Mouse (Mus musculus) megakaryocyte, embryonic 14.5 days (primary cell): ENCODE results near the gene 4933424G06Rik. TPM values are rescaled to one million over a fixed set of nuclear protein-coding genes. Genes with fewer than 3 reads are reported as not detected.
A peak's percentile ranks its signal among the peaks of the same experiment; 100 is the strongest.

ENCODE experiments used
- H3K27me3 ChIP-seq: replicated peaks from 2 replicates; pipeline ENCODE3; 2012; ENCODE audit warnings: inconsistent platforms
- H3K36me3 ChIP-seq: replicated peaks from 2 replicates; pipeline ENCODE3; 2012; ENCODE audit warnings: low read length, inconsistent platforms, mixed read lengths
- H3K4me1 ChIP-seq: 2 replicates; pipeline ENCODE4 v1.6.1; 2012; ENCODE audit warnings: inconsistent platforms
- H3K4me3 ChIP-seq: replicated peaks from 2 replicates; pipeline ENCODE3; 2012; ENCODE audit warnings: moderate library complexity, mild to moderate bottlenecking, inconsistent platforms
- H3K9me3 ChIP-seq: 2 replicates; pipeline ENCODE4 v1.6.1; 2012; ENCODE audit warnings: inconsistent platforms
- FLI1 ChIP-seq: IDR thresholded peaks from 2 replicates; pipeline ENCODE4 v1.6.1; 2012; ENCODE audit warnings: low read length, inconsistent platforms, mixed read lengths
- GATA1 ChIP-seq: IDR thresholded peaks from 3 replicates; pipeline ENCODE4 v1.6.1; 2012; ENCODE audit warnings: mixed read lengths, low read length, inconsistent platforms, borderline replicate concordance
- polyA plus RNA-seq: library from polyadenylated mRNA; stranded (reverse); fragments of >175 nt; gene quantifications from 2 replicates; pipeline ENCODE4 v1.2.3, GENCODE M21; 2012; ENCODE audit warnings: low replicate concordance; ENCODE audit not compliant: insufficient read depth

Gene 4933424G06Rik
- polyA plus RNA-seq, 1 experiment: not detected

DNA sequence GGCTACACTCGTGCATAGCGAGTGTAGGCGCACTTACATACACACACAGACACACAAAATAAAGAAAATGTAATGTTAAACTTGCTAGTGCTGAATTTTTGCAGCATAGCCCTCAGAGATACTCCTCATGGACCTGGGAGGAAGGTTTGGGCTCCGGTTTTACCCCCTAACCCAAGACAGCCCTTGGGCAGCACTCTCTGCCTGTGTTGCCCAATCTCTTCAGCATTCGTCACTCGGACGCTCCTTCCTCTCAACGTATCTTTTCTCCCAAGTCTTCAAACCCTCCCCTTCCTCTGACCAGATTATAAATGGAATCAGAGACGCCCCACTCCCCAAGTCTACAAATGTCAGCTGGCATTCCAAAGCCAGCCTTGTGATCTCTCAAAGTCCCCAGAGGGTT, 33.1 kb downstream of the 4933424G06Rik start:
- Histone ChIP-seq H3K9me3 (no peaks in the 10 kb centered on the region), H3K4me3 (no peak overlapping the region), H3K4me1 (peaks cover 7% of the 10 kb centered on the region), H3K36me3 (no peaks in the 10 kb centered on the region), H3K27me3 (peaks cover 59% of the 10 kb centered on the region)
- no peak for TF ChIP-seq GATA1
- TF ChIP-seq FLI1: no peak

DNA sequence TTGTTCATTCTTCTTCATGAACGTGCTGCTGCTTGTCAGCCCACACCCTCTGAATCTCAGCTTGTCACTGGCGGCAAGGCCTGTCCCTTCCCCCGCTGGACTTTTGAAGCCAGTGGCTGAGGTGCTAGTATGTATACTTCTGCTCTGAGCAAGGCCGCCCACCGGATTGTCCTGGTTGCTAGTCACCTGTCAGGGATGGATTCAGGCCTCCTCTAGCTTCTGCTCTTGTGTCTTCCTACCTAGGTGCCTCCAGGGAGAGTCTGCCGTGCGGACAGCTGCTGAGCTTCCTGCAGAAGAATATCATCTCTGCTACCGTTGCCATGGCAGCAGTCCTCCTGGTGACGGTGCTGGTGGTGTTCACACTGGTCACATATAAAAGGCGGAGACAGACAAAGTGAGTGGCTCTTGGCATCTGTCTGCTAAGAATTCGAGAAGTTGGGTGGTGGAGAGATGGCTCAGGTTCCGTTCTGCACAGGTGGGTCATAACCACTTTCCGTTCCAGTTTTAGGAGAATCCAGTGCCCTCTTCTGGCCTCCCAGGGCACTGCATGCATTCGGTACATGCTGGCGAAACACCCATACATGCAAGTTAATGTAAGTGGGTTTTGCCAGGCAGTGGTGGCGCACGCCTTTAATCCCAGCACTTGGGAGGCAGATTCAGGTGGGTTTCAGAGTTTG, 34.5 kb downstream of the 4933424G06Rik start:
- Histone ChIP-seq H3K36me3 (no peaks in the 10 kb centered on the region), H3K9me3 (peaks cover 9% of the 10 kb centered on the region; the same call in 1 of the 2 replicates), H3K27me3 (peaks cover 66% of the 10 kb centered on the region), H3K4me1 (peaks cover 7% of the 10 kb centered on the region), H3K4me3 (peak overlapping the region; percentile 1)
- TF ChIP-seq FLI1: no peak
- no peak for TF ChIP-seq GATA1

GRCm38 (mm10) chr1:36745661-36746060, 35.7 kb downstream of the 4933424G06Rik start:
- Histone ChIP-seq H3K27me3 (peaks cover 56% of the 10 kb centered on the region), H3K4me3 (no peak overlapping the region), H3K4me1 (peaks cover 7% of the 10 kb centered on the region), H3K36me3 (no peaks in the 10 kb centered on the region), H3K9me3 (peaks cover 9% of the 10 kb centered on the region; the same call in 1 of the 2 replicates)
- TF ChIP-seq FLI1: no peak
- TF ChIP-seq GATA1: no peak

DNA sequence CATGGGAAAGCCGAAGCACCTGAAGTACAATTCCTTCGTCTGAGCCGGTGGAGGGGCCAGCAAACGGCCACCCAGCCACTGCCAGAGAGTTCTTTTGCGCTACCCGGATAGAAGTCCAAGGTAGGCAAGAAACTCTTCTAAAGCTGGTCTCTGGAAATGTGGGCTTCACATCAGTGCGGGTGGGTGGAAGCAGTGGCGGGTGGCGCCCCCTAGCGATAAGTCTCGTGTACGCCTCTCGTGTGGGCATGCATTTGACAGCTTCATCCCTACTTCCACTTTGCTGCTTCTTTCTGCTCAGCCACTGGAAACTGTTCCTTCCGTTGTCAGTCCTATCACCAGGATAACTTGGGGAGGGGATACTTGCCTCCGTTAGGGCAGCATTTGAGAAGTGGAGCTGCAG, 36.5 kb downstream of the 4933424G06Rik start:
- H3K4me1 ChIP-seq: peaks cover 7% of the 10 kb centered on the region
- TF ChIP-seq FLI1: no peak
- TF ChIP-seq GATA1: no peak

GRCm38 (mm10) chr1:36753932-36754675, 44.2 kb downstream of the 4933424G06Rik start:
- Histone ChIP-seq H3K4me1 (peaks cover 14% of the 10 kb centered on the region), H3K4me3 (no peak overlapping the region), H3K9me3 (peaks cover under 1% of the 10 kb centered on the region; the same call in 1 of the 2 replicates), H3K36me3 (no peaks in the 10 kb centered on the region), H3K27me3 (peaks cover 58% of the 10 kb centered on the region)
- TF ChIP-seq GATA1: no peak
- TF ChIP-seq FLI1: no peak

More for the DNA sequence above, 36.5 kb downstream of the 4933424G06Rik start:
- peaks cover 9% of the 10 kb centered on the region; the same call in 1 of the 2 replicates for H3K9me3 ChIP-seq
- H3K27me3 ChIP-seq: peaks cover 52% of the 10 kb centered on the region
- no peak overlapping the region for H3K4me3 ChIP-seq
- H3K36me3 ChIP-seq: no peaks in the 10 kb centered on the region

- peaks cover 75% of the 10 kb centered on the region for H3K27me3 ChIP-seq
- TF ChIP-seq FLI1 (no peak), GATA1 (no peak)
- H3K36me3 ChIP-seq: no peaks in the 10 kb centered on the region
- H3K4me3 ChIP-seq: no peak overlapping the region
- H3K9me3 ChIP-seq: no peaks in the 10 kb centered on the region
- H3K4me1 ChIP-seq: peaks cover 22% of the 10 kb centered on the region
Measured at GRCm38 (mm10) chr1:36758553-36758952, 48.6 kb downstream of the 4933424G06Rik start.

- no peak overlapping the region for H3K4me3 ChIP-seq
- H3K27me3 ChIP-seq: peaks cover 75% of the 10 kb centered on the region
- TF ChIP-seq GATA1: no peak
- no peaks in the 10 kb centered on the region for H3K36me3 ChIP-seq
- H3K9me3 ChIP-seq: no peaks in the 10 kb centered on the region
- H3K4me1 ChIP-seq: peaks cover 17% of the 10 kb centered on the region
Measured at GRCm38 (mm10) chr1:36759076-36759475, 49.1 kb downstream of the 4933424G06Rik start.

GRCm38 (mm10) chr1:36760401-36760800, 50.5 kb downstream of the 4933424G06Rik start:
- H3K36me3 ChIP-seq: no peaks in the 10 kb centered on the region
- H3K4me3 ChIP-seq: no peak overlapping the region
- H3K27me3 ChIP-seq: peaks cover 71% of the 10 kb centered on the region
- peaks cover 23% of the 10 kb centered on the region for H3K4me1 ChIP-seq
- TF ChIP-seq FLI1 (no peak), GATA1 (no peak)
- no peaks in the 10 kb centered on the region for H3K9me3 ChIP-seq

GRCm38 (mm10) chr1:36761061-36761460, 51.1 kb downstream of the 4933424G06Rik start:
- peaks cover 70% of the 10 kb centered on the region for H3K27me3 ChIP-seq

DNA sequence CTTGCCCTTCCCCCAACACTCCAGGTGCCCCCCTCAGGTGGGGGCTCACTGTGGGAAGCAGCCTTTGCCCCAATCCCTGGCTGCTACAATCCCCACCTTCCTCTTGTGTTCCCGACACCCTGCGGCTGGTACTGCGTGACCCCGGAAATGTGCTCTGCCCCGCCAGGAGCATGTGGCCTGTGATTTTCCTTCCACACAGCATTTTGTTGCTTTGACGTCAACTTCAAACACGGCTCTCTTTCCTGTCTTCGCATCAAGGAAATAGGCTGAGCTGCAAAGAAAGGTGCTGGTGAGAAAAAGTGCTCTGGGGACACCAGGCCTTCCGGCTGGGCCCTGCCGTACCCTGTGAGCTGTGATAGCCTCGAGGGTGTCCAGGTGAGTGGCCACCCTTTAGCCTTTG, 51.6 kb downstream of the 4933424G06Rik start, which contains the start of gene Zap70:
Gene Zap70 (plus strand): TSS at position 231 of the 400 bp plus-strand sequence.
- peaks cover 68% of the 10 kb centered on the region for H3K27me3 ChIP-seq
- peaks cover 35% of the 10 kb centered on the region for H3K4me1 ChIP-seq
- no peaks in the 10 kb centered on the region for H3K36me3 ChIP-seq
- no peak within 1 kb of the TSS for H3K4me3 ChIP-seq
- no peaks in the 10 kb centered on the region for H3K9me3 ChIP-seq
- TF ChIP-seq GATA1 (no peak), FLI1 (no peak)

More at GRCm38 (mm10) chr1:36761061-36761460, 51.1 kb downstream of the 4933424G06Rik start:
- no peaks in the 10 kb centered on the region for H3K36me3 ChIP-seq
- peaks cover 30% of the 10 kb centered on the region for H3K4me1 ChIP-seq
- no peaks in the 10 kb centered on the region for H3K9me3 ChIP-seq
- no peak overlapping the region for H3K4me3 ChIP-seq
- TF ChIP-seq GATA1: no peak
- no peak for TF ChIP-seq FLI1
